Comparison of ENCODE assay signal across 10 mouse cellular contexts in genomic region chr5:31242191-31242590, GRCm38 (mm10). TPM values are rescaled to one million over a fixed set of nuclear protein-coding genes. Genes with fewer than 3 reads are reported as not detected.
DNase-seq lines count a peak whose midpoint lies in the region; ATAC-seq and TF ChIP-seq lines count a peak whose summit lies in the region.
"Had no signal": no experiment of that assay in that cellular context is flagged by ENCODE, and none has a peak within 500 bp of the region (broad histone marks: within the 10 kb centered on the region; RNA-seq: fewer than 3 reads in every experiment).

No protein-coding gene starts in this region.

- peaks cover 39% of the 10 kb centered on the region for H3K36me3 ChIP-seq in lung, embryonic 14.5 days (ENCODE audit: insufficient read depth)
- peaks cover 36% of the 10 kb centered on the region for H3K36me3 ChIP-seq in forebrain, embryonic 10.5 days (replicated peaks)
- peaks cover 37% of the 10 kb centered on the region for H3K36me3 ChIP-seq in limb, embryonic 10.5 days
- peaks cover 26% of the 10 kb centered on the region for H3K36me3 ChIP-seq in neural tube, embryonic 14.5 days (ENCODE audit: control insufficient read depth, insufficient read depth, low read length)

- no peaks in the 10 kb centered on the region for H3K9me3 ChIP-seq in lung, embryonic 14.5 days (ENCODE audit: low read depth, low read length)
- no peaks in the 10 kb centered on the region for H3K9me3 ChIP-seq in forebrain, embryonic 10.5 days
- no peaks in the 10 kb centered on the region for H3K9me3 ChIP-seq in limb, embryonic 10.5 days (replicated peaks)
- H3K9me3 ChIP-seq in neural tube, embryonic 14.5 days (ENCODE audit: control insufficient read depth, low read length) = no peaks in the 10 kb centered on the region

- TF ChIP-seq CTCF in lung, embryonic 14.5 days (IDR thresholded peaks at IDR 0.05; ENCODE audit: low read depth) = no peak

- peaks cover 6% of the 10 kb centered on the region; the same call in 1 of the 2 replicates for H3K4me1 ChIP-seq in lung, embryonic 14.5 days (ENCODE audit: insufficient read depth)
- peaks cover 16% of the 10 kb centered on the region for H3K4me1 ChIP-seq in forebrain, embryonic 10.5 days
- peaks cover 13% of the 10 kb centered on the region for H3K4me1 ChIP-seq in limb, embryonic 10.5 days
- H3K4me1 ChIP-seq in neural tube, embryonic 14.5 days (ENCODE audit: control insufficient read depth, insufficient read depth, low read length) = peaks cover 8% of the 10 kb centered on the region

- H3K9ac ChIP-seq in lung, embryonic 14.5 days = peak overlapping the region; percentile 95
- H3K9ac ChIP-seq in neural tube, embryonic 14.5 days (replicated peaks; ENCODE audit: low read depth, low read length) = no peak overlapping the region; the same call in 1 of the 2 replicates

- WGBS in lung, embryonic 14.5 days = 19% methylated on average over 10 of the region's 10 CpGs
- 30% methylated on average over 10 of the region's 10 CpGs for WGBS in forebrain, embryonic 10.5 days
- 48% methylated on average over 10 of the region's 10 CpGs for WGBS in limb, embryonic 10.5 days
- WGBS in neural tube, embryonic 14.5 days = 29% methylated on average over 10 of the region's 10 CpGs

- no peaks in the 10 kb centered on the region for H3K27me3 ChIP-seq in lung, embryonic 14.5 days (ENCODE audit: insufficient read depth, low read length)
- no peaks in the 10 kb centered on the region for H3K27me3 ChIP-seq in forebrain, embryonic 10.5 days (ENCODE audit: poor library complexity, severe bottlenecking)
- no peaks in the 10 kb centered on the region for H3K27me3 ChIP-seq in limb, embryonic 10.5 days (ENCODE audit: low read depth, poor library complexity, severe bottlenecking)
- no peaks in the 10 kb centered on the region for H3K27me3 ChIP-seq in neural tube, embryonic 14.5 days (ENCODE audit: control insufficient read depth, insufficient read depth, low read length)

- ATAC-seq in lung, embryonic 14.5 days (ENCODE audit: insufficient read depth) = no peak
- ATAC-seq in neural tube, embryonic 14.5 days (ENCODE audit: low read depth) = no peak

- peak overlapping the region; percentile 95 for H3K4me3 ChIP-seq in lung, embryonic 14.5 days (ENCODE audit: low read depth, low read length)
- peak overlapping the region; percentile 95 for H3K4me3 ChIP-seq in forebrain, embryonic 10.5 days
- H3K4me3 ChIP-seq in limb, embryonic 10.5 days = peak overlapping the region; percentile 96
- H3K4me3 ChIP-seq in neural tube, embryonic 14.5 days (ENCODE audit: low read depth, low read length) = peak overlapping the region; percentile 91

- H3K27ac ChIP-seq in lung, embryonic 14.5 days (ENCODE audit: low read depth) = no peak overlapping the region
- H3K27ac ChIP-seq in forebrain, embryonic 10.5 days = no peak overlapping the region
- H3K27ac ChIP-seq in limb, embryonic 10.5 days = no peak overlapping the region
- no peak overlapping the region for H3K27ac ChIP-seq in neural tube, embryonic 14.5 days (ENCODE audit: low read depth, low read length)

- peak overlapping the region; percentile 73 for H3K4me2 ChIP-seq in lung, embryonic 14.5 days
- peak overlapping the region; percentile 84 for H3K4me2 ChIP-seq in neural tube, embryonic 14.5 days (ENCODE audit: low read depth, low read length)

- DNase-seq in lung, embryonic 14.5 days = no peak
- no peak for DNase-seq in lung, postnatal 4 days
- no peak for DNase-seq in forebrain, embryonic 10.5 days (ENCODE audit: extremely low spot score, low spot score)
- no peak for DNase-seq in limb, embryonic 10.5 days (ENCODE audit: low spot score)
- no peak for DNase-seq in cerebellum, postnatal 10 days
- DNase-seq in urinary bladder, postnatal 4 days (ENCODE audit: low spot score in 2 of 2) = no peak
- no peak for DNase-seq in left cerebral cortex, adult 11 months (ENCODE audit: low spot score)
- DNase-seq: thymus, postnatal 14 days had no signal

RNA-seq across cellular contexts. Expression of gene Gm9970, which starts 1.2 kb away (rescaled TPM):
- polyA plus RNA-seq in lung, embryonic 14.5 days (2014; fragmentation: Nextera tagmentation; extraction: Ambion mirVana) = 0.37 and 0.38 TPM in 2 replicates
- 0.29 and 0.31 TPM in 2 replicates for polyA plus RNA-seq in forebrain, embryonic 10.5 days (2016; fragmentation: Nextera tagmentation; extraction: Ambion mirVana)
- polyA plus RNA-seq in limb, embryonic 10.5 days (2016; fragmentation: Nextera tagmentation; extraction: Ambion mirVana) = 0.40 and 0.48 TPM in 2 replicates
- 0.54 and 1.4 TPM in 2 replicates for polyA plus RNA-seq in neural tube, embryonic 14.5 days (2014; fragmentation: Nextera tagmentation; extraction: Ambion mirVana)
- polyA plus RNA-seq: activated CD4-positive, CD25-positive, alpha-beta regulatory T cell, adult 4 months had no signal

RNA-seq across cellular contexts. Expression of gene Nrbp1, which starts 1.5 kb away (rescaled TPM):
- 158 and 165 TPM in 2 replicates for polyA plus RNA-seq in lung, embryonic 14.5 days (2014; fragmentation: Nextera tagmentation; extraction: Ambion mirVana)
- polyA plus RNA-seq in forebrain, embryonic 10.5 days (2016; fragmentation: Nextera tagmentation; extraction: Ambion mirVana) = 136 and 143 TPM in 2 replicates
- polyA plus RNA-seq in limb, embryonic 10.5 days (2016; fragmentation: Nextera tagmentation; extraction: Ambion mirVana) = 118 and 133 TPM in 2 replicates
- 157 and 161 TPM in 2 replicates for polyA plus RNA-seq in neural tube, embryonic 14.5 days (2014; fragmentation: Nextera tagmentation; extraction: Ambion mirVana)

RNA-seq across cellular contexts. Expression of gene Krtcap3, which starts 9.3 kb away (rescaled TPM):
- 31.1 and 32.0 TPM in 2 replicates for polyA plus RNA-seq in lung, embryonic 14.5 days (2014; fragmentation: Nextera tagmentation; extraction: Ambion mirVana)
- 5.9 and 8.6 TPM in 2 replicates for polyA plus RNA-seq in forebrain, embryonic 10.5 days (2016; fragmentation: Nextera tagmentation; extraction: Ambion mirVana)
- polyA plus RNA-seq in limb, embryonic 10.5 days (2016; fragmentation: Nextera tagmentation; extraction: Ambion mirVana) = 18.3 and 26.7 TPM in 2 replicates
- 2.7 and 3.2 TPM in 2 replicates for polyA plus RNA-seq in neural tube, embryonic 14.5 days (2014; fragmentation: Nextera tagmentation; extraction: Ambion mirVana)

RNA-seq across cellular contexts. Expression of gene Ppm1g, which starts 21.7 kb away (rescaled TPM):
- 144 and 148 TPM in 2 replicates for polyA plus RNA-seq in lung, embryonic 14.5 days (2014; fragmentation: Nextera tagmentation; extraction: Ambion mirVana)
- 218 TPM in 2 replicates for polyA plus RNA-seq in forebrain, embryonic 10.5 days (2016; fragmentation: Nextera tagmentation; extraction: Ambion mirVana)
- polyA plus RNA-seq in limb, embryonic 10.5 days (2016; fragmentation: Nextera tagmentation; extraction: Ambion mirVana) = 189 and 210 TPM in 2 replicates
- 155 and 159 TPM in 2 replicates for polyA plus RNA-seq in neural tube, embryonic 14.5 days (2014; fragmentation: Nextera tagmentation; extraction: Ambion mirVana)

RNA-seq across cellular contexts. Expression of gene Zfp513, which starts 40.1 kb away (rescaled TPM):
- polyA plus RNA-seq in lung, embryonic 14.5 days (2014; fragmentation: Nextera tagmentation; extraction: Ambion mirVana) = 5.4 and 7.1 TPM in 2 replicates
- polyA plus RNA-seq in forebrain, embryonic 10.5 days (2016; fragmentation: Nextera tagmentation; extraction: Ambion mirVana) = 8.5 and 9.0 TPM in 2 replicates
- 11.8 and 11.9 TPM in 2 replicates for polyA plus RNA-seq in limb, embryonic 10.5 days (2016; fragmentation: Nextera tagmentation; extraction: Ambion mirVana)
- 7.4 and 9.3 TPM in 2 replicates for polyA plus RNA-seq in neural tube, embryonic 14.5 days (2014; fragmentation: Nextera tagmentation; extraction: Ambion mirVana)
